Mouse (Mus musculus): ENCODE data around the gene Tvp23b.

GRCm38 (mm10) chr11:62831906-62832305, 47.3 kb upstream of the Tvp23b start:
- TF ChIP-seq POLR2A (IDR thresholded peaks at IDR 0.05; ENCODE audit: control insufficient read depth in 1 of 2, insufficient read depth in 1 of 2, low read depth in 1 of 2, low read length in 2 of 2, poor library complexity in 1 of 2) = no peak
- TF ChIP-seq CTCF (IDR thresholded peaks at IDR 0.05 in 2 of 3, conservative IDR thresholded peaks at IDR 0.05 in 1 of 3; ENCODE audit: control insufficient read depth in 1 of 3, insufficient read depth in 1 of 3, low read depth in 2 of 3, low read length in 3 of 3, poor library complexity in 1 of 3, severe bottlenecking in 1 of 3) = no peak
- no peak for TF ChIP-seq USF1 (IDR thresholded peaks at IDR 0.05; ENCODE audit: low read depth, low read length)
- TF ChIP-seq EP300 (IDR thresholded peaks at IDR 0.05; ENCODE audit: low read depth in 1 of 2, low read length in 2 of 2) = no peak
- no peak for TF ChIP-seq ZKSCAN1 (IDR thresholded peaks at IDR 0.05; ENCODE audit: low read depth, low read length)
- no peak for TF ChIP-seq CHD2 (IDR thresholded peaks at IDR 0.05; ENCODE audit: low read length)
- TF ChIP-seq MXI1 (IDR thresholded peaks at IDR 0.05; ENCODE audit: low read depth, low read length) = no peak
- no peak for TF ChIP-seq CHD1 (IDR thresholded peaks at IDR 0.05; ENCODE audit: low read depth, low read length)
- TF ChIP-seq NELFE (IDR thresholded peaks at IDR 0.05; ENCODE audit: low read depth, low read length) = no peak
- TF ChIP-seq HCFC1 (IDR thresholded peaks at IDR 0.05; ENCODE audit: low read depth, low read length) = no peak

Measured in MEL (cell line).